Mouse (Mus musculus) limb, embryonic 15.5 days (tissue): ENCODE data around the gene Cldn15. TPM values are rescaled to one million over a fixed set of nuclear protein-coding genes. Genes with fewer than 3 reads are reported as not detected.
"Not testable (repeated sequence)": the region's sequence is repeated elsewhere in the genome, so short reads cannot be mapped to it uniquely, and the experiment has no call there.

Source experiments
- ATAC-seq: fragments of 200-750 bp; cut with Nextera tagmentation; 2 replicates; pipeline ENCODE4 v1.8.0; 2017; ENCODE audit warnings: low read depth, moderate TSS enrichment; ENCODE audit not compliant: insufficient number of reproducible peaks, low FRiP score, low TSS enrichment
- H3K27ac ChIP-seq: fragments of 300-500 bp; sonication (generic); 2 replicates; pipeline ENCODE4 v1.5.1; 2015; ENCODE audit warnings: moderate library complexity, mild to moderate bottlenecking, inconsistent platforms
- H3K27me3 ChIP-seq: fragments of 300-500 bp; sonication (generic); 2 replicates; pipeline ENCODE4 v1.6.1; 2015; ENCODE audit warnings: inconsistent platforms
- H3K36me3 ChIP-seq: fragments of 300-500 bp; sonication (generic); 2 replicates; pipeline ENCODE4 v1.6.1; 2015; ENCODE audit warnings: inconsistent platforms
- H3K4me1 ChIP-seq: fragments of 300-500 bp; sonication (generic); 2 replicates; pipeline ENCODE4 v1.6.1; 2015; ENCODE audit warnings: inconsistent platforms
- H3K4me2 ChIP-seq: fragments of 300-500 bp; sonication (generic); 2 replicates; pipeline ENCODE4 v1.6.1; 2015; ENCODE audit warnings: mild to moderate bottlenecking, inconsistent platforms
- H3K4me3 ChIP-seq: fragments of 300-500 bp; sonication (generic); 2 replicates; pipeline ENCODE4 v1.5.1; 2015; ENCODE audit warnings: mild to moderate bottlenecking, inconsistent platforms
- H3K9ac ChIP-seq: fragments of 300-500 bp; sonication (generic); 2 replicates; pipeline ENCODE4 v1.6.1; 2015; ENCODE audit warnings: inconsistent platforms
- H3K9me3 ChIP-seq: fragments of 300-500 bp; sonication (generic); 2 replicates; pipeline ENCODE4 v1.6.1; 2016; ENCODE audit warnings: inconsistent platforms
- WGBS: fragments of 180-500 bp; shearing (Covaris S2); methylation state at CpG from one replicate; pipeline ENCODE4 v1.1.7; 2015; 5-methylcytosine and 5-hydroxymethylcytosine counted together
- polyA plus RNA-seq: library from polyadenylated mRNA; unstranded; fragments of >200 nt; fragmentation: Nextera tagmentation; extraction: Ambion mirVana; gene quantifications from 2 replicates; pipeline ENCODE4 v1.2.1, GENCODE M21; 2015

Gene Cldn15
- polyA plus RNA-seq, 1 experiment from 2014 or later: 0.15 TPM

DNA sequence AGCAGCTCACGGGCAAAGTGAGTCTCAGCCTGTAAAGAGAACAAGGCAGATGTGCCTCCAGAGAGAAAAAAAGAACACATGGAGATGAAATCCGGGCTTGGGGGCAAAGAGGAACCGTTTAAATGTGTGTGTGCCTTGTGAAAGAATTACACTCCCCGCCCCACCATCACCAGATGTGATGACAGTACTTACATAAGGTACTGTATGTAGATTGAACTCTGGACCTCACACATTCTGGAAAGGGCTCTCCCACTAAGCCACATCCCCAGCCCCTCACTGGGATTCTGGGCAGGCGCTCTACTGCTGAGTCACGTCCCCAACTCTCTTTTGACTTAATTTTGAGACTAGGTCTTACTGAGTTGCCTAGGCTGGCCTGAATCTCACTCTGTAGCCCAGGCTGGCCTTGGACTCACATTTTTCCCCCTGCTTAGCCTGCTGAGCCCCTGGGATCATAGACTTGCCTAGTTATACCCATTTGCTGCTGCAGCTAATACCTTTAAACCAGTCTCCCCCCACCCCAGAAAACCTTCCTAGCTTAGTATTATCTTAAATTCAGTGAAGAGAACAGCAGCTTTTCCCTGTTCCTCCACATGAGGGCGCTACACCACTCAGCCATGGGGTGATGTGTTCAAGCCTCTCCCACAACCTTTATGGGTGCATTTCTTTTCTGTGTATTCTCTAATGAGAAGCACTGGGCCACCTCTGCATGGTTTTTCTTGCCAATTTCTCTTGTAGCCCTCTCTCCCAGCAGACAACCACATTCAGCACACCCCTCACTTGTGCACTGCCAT, 30.3 kb upstream of the Cldn15 start:
- Histone ChIP-seq H3K9me3 (no peaks in the 10 kb centered on the region), H3K4me3 (no peak overlapping the region), H3K9ac (no peak overlapping the region), H3K4me2 (no peak overlapping the region), H3K27me3 (no peaks in the 10 kb centered on the region), H3K27ac (no peak overlapping the region), H3K4me1 (no peaks in the 10 kb centered on the region), H3K36me3 (no peaks in the 10 kb centered on the region)
- ATAC-seq: no peak
- 53% methylated on average over 7 of the region's 7 CpGs for WGBS

DNA sequence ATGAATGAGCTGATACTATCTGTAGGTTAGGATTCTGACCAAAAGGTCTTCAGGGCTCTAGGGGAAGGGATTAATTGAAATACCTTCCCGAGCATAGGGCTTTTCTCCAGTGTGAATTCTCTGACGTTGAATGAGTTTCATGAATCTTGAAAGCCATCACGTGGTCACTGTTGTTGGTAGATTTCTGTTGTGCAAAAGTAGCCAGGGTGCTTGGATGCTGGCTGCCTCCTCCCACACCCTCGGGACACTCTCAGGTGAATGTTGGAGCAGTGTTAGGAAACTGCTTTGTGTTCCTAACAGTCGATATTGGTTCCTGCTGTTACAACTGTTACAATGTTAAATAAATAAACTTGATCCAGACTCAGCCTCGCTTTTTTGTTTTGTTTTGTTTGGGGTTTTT, 29.7 kb upstream of the Cldn15 start:
- H3K27me3 ChIP-seq: no peaks in the 10 kb centered on the region
- WGBS: 83% methylated on average over 6 of the region's 6 CpGs
- H3K4me1 ChIP-seq: no peaks in the 10 kb centered on the region
- H3K36me3 ChIP-seq: no peaks in the 10 kb centered on the region
- H3K9me3 ChIP-seq: no peaks in the 10 kb centered on the region
- H3K27ac ChIP-seq: no peak overlapping the region
- no peak overlapping the region for H3K4me2 ChIP-seq
- no peak for ATAC-seq
- no peak overlapping the region for H3K4me3 ChIP-seq
- no peak overlapping the region for H3K9ac ChIP-seq

DNA sequence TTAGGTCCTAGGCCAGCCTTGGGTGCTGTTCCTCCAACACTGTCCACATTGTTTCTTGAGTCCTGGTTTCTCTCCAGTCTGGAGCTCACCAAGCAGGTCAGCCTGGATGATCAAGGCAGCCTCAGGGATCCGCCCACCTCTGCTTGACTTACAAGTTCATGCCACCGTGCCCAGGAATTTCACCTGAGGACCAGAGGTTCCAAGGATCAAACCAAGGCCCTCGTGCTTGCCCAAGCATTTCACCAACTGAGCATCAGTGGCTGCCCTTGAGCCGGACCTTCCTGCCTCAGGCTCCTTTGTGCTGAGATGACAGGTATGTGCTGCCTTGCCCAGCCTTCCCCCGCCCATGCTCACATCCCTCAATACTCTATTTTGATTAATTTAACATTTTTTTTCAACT, 28.8 kb upstream of the Cldn15 start:
- Histone ChIP-seq H3K4me3 (no peak overlapping the region), H3K36me3 (no peaks in the 10 kb centered on the region), H3K27ac (no peak overlapping the region), H3K9me3 (no peaks in the 10 kb centered on the region), H3K27me3 (no peaks in the 10 kb centered on the region), H3K9ac (no peak overlapping the region), H3K4me1 (no peaks in the 10 kb centered on the region), H3K4me2 (no peak overlapping the region)
- no peak for ATAC-seq
- WGBS: 82% methylated on average over 5 of the region's 5 CpGs

DNA sequence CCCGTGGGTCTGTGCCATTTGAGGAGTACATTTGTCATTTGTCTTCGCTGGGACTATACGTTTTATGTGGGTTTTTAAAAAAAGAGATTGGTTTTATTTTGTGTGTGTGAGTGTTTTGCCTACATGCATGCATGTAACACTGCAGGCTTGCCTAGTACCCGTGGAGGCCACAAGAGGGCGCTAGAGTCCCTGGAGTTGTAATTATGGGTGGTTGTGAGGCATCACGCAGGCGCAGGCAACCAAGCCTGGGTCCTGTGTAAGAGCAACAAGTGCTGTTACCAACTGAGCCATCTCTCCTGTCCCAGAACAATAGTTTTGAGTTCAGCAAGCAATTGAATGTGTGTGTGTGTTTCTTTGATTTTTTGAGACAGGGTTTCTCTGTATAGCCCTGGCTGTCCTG, 27.1 kb upstream of the Cldn15 start:
- Histone ChIP-seq H3K9ac (no peak overlapping the region), H3K4me1 (no peaks in the 10 kb centered on the region), H3K27me3 (no peaks in the 10 kb centered on the region), H3K9me3 (no peaks in the 10 kb centered on the region), H3K36me3 (no peaks in the 10 kb centered on the region), H3K4me3 (no peak overlapping the region), H3K4me2 (no peak overlapping the region), H3K27ac (no peak overlapping the region)
- no peak for ATAC-seq
- WGBS: 67% methylated on average over 7 of the region's 7 CpGs

DNA sequence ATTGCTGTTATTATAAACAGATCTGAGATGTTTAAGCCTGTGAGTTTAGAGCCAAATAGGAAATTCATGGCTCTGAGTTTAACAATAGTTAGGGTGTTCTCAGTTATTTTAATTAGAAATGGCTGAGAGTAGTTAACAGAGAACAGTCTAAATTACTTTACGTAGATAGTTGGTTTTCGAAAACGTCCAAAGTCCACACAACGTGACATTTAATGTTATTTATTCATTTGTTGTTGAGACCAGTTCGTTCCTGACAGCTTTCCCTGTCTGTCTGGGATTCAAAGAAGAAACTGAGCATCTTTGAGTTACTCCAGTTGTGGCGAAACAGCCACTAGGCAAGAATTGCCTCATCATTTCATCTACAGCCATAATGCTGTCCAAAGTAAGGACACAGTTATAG, 26.4 kb upstream of the Cldn15 start:
- not testable (repeated sequence) for H3K27ac ChIP-seq, ATAC-seq, H3K4me3 ChIP-seq, H3K4me2 ChIP-seq, H3K27me3 ChIP-seq, H3K36me3 ChIP-seq, H3K4me1 ChIP-seq, H3K9ac ChIP-seq, H3K9me3 ChIP-seq
- WGBS: 72% methylated on average over 6 of the region's 6 CpGs

DNA sequence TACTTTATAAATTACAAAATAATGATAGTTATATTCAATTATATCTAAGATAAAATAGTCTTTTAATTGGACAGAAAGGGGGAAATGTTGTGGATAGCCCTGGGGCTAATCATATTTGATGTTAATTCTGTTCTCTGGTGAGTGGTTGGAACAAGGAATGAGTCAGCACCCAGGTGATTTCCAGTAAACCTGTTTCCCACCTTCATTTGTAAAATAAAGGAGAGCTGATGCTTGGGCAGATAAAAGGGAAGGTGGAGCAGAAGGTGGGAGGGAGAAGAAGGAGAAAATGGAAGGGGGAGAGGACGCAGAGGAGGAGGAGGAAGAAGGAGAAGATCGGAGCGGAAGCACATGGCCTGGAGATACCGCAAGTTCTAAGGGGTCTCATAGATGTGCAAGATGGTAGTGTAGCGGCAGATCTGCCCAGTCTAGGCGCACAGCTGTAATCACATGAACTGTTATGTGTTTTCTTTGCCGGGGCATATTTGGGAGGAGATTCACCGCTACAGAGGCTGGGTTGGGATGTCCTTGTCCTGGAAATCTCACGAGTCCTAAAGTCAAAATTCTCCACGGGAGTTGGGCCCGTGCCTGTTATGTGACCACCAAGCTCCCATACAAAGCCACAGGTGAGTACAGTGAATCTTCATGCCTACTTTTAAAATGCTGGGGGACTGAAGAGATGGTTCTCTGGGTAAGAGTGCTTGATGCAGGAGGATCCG, 25.4 kb upstream of the Cldn15 start:
- H3K9ac ChIP-seq: no peak overlapping the region

DNA sequence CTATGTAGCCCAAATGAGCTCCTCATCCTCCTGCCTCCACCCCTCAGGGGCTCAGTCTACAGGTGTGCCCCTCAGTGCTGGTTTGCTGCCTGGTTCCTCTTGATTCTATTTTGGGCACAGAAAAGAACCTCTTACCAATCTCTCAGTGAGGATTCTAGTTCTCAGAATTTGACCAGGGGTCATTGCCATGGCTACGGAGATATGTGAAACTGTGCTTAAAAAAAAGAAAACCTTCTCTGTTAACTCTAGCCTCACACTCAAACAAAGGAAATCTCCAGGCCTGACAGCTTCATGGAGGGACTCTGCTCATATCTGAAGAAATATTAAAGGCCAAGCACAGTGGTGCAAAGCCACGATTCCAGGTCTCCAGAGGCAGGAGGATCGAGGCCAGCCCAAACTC, 23.6 kb upstream of the Cldn15 start:
- ATAC-seq: no peak
- H3K9me3 ChIP-seq: no peaks in the 10 kb centered on the region
- H3K9ac ChIP-seq: no peak overlapping the region
- 71% methylated on average over 3 of the region's 3 CpGs for WGBS
- no peak overlapping the region for H3K27ac ChIP-seq
- H3K4me2 ChIP-seq: no peak overlapping the region
- no peaks in the 10 kb centered on the region for H3K36me3 ChIP-seq
- H3K27me3 ChIP-seq: no peaks in the 10 kb centered on the region
- no peak overlapping the region for H3K4me3 ChIP-seq
- H3K4me1 ChIP-seq: no peaks in the 10 kb centered on the region

More for the DNA sequence above, 25.4 kb upstream of the Cldn15 start:
- H3K36me3 ChIP-seq: no peaks in the 10 kb centered on the region
- H3K9me3 ChIP-seq: no peaks in the 10 kb centered on the region
- H3K4me2 ChIP-seq: no peak overlapping the region
- H3K4me1 ChIP-seq: no peaks in the 10 kb centered on the region
- WGBS: 84% methylated on average over 12 of the region's 12 CpGs
- H3K27ac ChIP-seq: no peak overlapping the region
- no peaks in the 10 kb centered on the region for H3K27me3 ChIP-seq
- H3K4me3 ChIP-seq: no peak overlapping the region
- no peak for ATAC-seq

DNA sequence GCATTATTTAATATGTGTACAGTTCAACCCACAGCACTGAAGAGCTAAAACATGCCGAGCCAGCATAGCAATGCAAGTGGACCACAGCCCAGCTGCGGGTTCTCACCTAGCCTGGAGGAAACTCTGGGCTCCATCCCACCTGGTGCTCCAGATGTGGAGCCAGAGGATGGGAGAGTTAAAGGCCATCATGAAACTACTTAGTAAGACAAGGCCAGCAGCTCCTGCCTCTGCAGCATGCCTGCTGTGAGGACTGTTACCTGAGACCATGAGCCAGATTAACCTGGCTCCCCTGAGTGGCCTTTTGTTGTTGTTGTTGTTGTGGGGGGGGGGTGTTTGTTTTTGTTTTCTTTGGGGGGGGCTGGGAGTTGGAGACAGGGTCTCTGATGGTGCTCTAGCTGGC, 23.0 kb upstream of the Cldn15 start:
- Histone ChIP-seq H3K9me3 (no peaks in the 10 kb centered on the region), H3K4me2 (no peak overlapping the region), H3K4me3 (no peak overlapping the region), H3K4me1 (no peaks in the 10 kb centered on the region), H3K36me3 (no peaks in the 10 kb centered on the region), H3K9ac (no peak overlapping the region), H3K27ac (no peak overlapping the region), H3K27me3 (no peaks in the 10 kb centered on the region)
- ATAC-seq: no peak
- WGBS: 76% methylated on average over 2 of the region's 2 CpGs

DNA sequence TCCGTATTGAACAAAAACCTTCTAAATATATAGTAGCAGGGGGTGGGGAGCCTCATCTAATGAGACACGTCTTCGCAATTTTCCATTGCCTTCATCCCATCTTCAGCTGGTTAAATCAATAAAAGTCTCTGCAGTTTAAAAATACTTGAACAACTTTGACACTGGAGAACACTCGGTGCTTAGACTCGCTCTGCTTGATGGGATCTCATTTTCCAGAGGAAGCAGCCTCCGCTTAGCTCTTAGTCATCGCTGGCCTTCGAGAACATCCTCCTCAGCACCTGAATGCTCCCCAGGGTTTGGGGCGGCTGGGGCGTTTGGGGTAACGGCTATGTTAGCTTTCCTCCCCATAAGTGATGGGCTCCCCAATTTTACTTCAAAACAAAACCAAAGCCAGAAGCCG, 21.3 kb upstream of the Cldn15 start:
- Histone ChIP-seq H3K36me3 (no peaks in the 10 kb centered on the region), H3K27me3 (no peaks in the 10 kb centered on the region), H3K27ac (no peak overlapping the region), H3K4me1 (no peaks in the 10 kb centered on the region), H3K4me2 (no peak overlapping the region), H3K9me3 (no peaks in the 10 kb centered on the region), H3K4me3 (no peak overlapping the region), H3K9ac (no peak overlapping the region)
- ATAC-seq: no peak
- WGBS: 78% methylated on average over 12 of the region's 12 CpGs

DNA sequence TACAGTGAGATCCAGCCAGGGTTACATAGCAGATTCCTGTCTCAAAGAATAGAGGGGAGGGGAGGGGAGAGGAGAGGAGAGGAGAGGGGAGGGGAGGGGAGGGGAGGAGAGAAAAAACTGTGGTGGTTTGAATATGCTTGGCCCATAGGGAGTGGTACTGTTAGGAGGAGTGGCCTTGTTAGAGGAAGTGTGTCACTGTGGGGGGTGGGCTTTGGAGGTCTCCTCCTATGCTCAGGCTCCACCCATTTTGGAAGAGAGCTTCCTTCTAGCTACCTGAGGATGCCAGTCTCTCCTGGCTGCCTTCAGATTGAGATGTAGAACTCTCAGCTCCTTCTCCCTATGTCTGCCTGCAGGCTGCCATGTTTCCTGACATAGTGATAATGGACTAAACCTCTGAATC, 18.5 kb upstream of the Cldn15 start:
- no peaks in the 10 kb centered on the region for H3K27me3 ChIP-seq
- H3K4me3 ChIP-seq: no peak overlapping the region
- H3K36me3 ChIP-seq: no peaks in the 10 kb centered on the region
- no peak overlapping the region for H3K9ac ChIP-seq
- ATAC-seq: no peak
- no peaks in the 10 kb centered on the region for H3K9me3 ChIP-seq
- peaks cover 5% of the 10 kb centered on the region for H3K4me1 ChIP-seq
- H3K27ac ChIP-seq: no peak overlapping the region
- H3K4me2 ChIP-seq: no peak overlapping the region

DNA sequence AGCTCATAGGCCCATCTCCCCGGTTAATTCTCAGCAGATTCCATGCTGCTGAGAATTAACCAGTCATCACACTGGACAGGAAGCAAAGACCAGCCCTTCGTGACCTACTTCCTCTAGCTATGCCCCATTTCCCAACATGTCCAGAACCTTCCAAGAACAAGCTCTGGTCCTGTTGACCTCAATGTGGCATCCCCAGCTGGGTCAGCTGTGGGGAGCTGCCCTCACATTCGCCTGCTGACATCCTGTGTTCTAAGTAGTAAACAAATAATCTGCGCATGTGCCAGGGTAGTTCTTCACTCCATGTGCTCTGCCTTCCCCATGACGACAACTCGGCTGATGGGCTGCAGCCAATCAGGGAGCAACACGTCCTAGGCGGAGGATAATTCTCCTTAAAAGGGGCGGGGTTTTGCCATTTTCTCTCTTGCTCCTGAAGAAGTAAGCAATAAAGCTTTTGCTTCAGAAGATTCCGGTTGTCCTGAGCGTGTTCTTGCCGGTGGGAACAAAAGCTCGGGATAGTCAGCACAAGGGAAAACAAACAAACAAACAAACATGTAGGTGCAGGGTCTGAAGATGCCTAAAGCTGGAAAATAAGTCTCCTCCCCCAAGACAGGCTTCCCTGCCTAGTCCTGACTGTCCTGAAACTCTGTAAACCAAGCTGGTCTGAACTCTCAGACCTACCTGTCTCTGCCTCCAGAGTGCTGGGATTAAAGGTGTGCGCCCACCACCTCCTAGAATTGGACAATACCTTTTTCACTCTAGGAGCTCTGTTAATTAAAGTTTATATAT, 16.7 kb upstream of the Cldn15 start:
- not testable (repeated sequence) for H3K4me2 ChIP-seq, H3K27ac ChIP-seq, H3K9ac ChIP-seq, H3K36me3 ChIP-seq, H3K4me3 ChIP-seq, H3K9me3 ChIP-seq, ATAC-seq, H3K27me3 ChIP-seq
- H3K4me1 ChIP-seq: peaks cover 13% of the 10 kb centered on the region
- WGBS: 83% methylated on average over 14 of the region's 14 CpGs

DNA sequence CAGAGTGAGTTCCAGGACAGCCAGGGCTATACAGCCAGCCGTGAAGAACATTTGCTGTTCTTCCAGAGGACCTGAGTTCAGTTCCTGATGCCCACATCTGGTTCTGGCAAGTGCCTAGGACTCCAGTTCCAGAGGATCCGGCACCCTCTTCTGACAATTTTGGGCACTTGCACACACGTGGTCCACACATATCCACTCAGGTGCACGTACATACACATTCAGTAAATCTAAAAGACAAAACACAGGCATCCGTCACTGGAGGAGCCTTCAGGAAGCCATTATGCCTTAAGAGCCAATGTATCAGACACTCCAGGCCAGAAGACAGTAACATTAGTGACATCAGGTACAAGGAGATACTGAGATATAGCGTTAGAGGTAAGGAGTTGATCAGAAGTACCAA, 15.9 kb upstream of the Cldn15 start:
- Histone ChIP-seq H3K9ac (no peak overlapping the region), H3K27me3 (no peaks in the 10 kb centered on the region), H3K9me3 (no peaks in the 10 kb centered on the region), H3K4me1 (peaks cover 13% of the 10 kb centered on the region), H3K4me3 (no peak overlapping the region), H3K27ac (no peak overlapping the region), H3K4me2 (no peak overlapping the region), H3K36me3 (0 out of 2 replicates have a peak, but pooled peaks cover 5% of the 10 kb centered on the region)
- no peak for ATAC-seq
- WGBS: 90% methylated on average over 6 of the region's 6 CpGs
